Mouse (Mus musculus) forelimb bud, embryonic 11.5 days (tissue): ENCODE measurements at regions not wholly inside any gene's neighbourhood (a gene's known extent, or its start where the extent isn't known, plus 50 kb on each side); places are given as distances from the start of the nearest gene placed in this dataset.

Source experiments
- DNase-seq: peaks from one replicate; pipeline ENCODE4 v3.0.0-alpha.2; 2012; ENCODE audit warnings: low read depth, low spot score

- DNase-seq: no peak
These were observed 424.0 kb downstream of the Ptprc start for GRCm38 (mm10) chr1:137751446-137751961.

GRCm38 (mm10) chr1:137750894-137751293 is 424.6 kb downstream of the Ptprc start:
- DNase-seq: no peak

- DNase-seq: no peak
These were observed 429.4 kb downstream of the Ptprc start for GRCm38 (mm10) chr1:137746129-137746528.

- DNase-seq: no peak
These were observed 437.2 kb downstream of the Ptprc start for GRCm38 (mm10) chr1:137738157-137738851.

- no peak for DNase-seq
These were observed 471.6 kb downstream of the Ptprc start for GRCm38 (mm10) chr1:137703882-137704281.

- no peak for DNase-seq
These were observed 476.6 kb downstream of the Ptprc start for GRCm38 (mm10) chr1:137698876-137699275.

- no peak for DNase-seq
These were observed 478.2 kb downstream of the Ptprc start for GRCm38 (mm10) chr1:137697289-137697688.

- no peak for DNase-seq
These were observed 478.7 kb downstream of the Ptprc start for GRCm38 (mm10) chr1:137696796-137697195.

GRCm38 (mm10) chr1:137695751-137696150 is 479.8 kb downstream of the Ptprc start:
- no peak for DNase-seq

GRCm38 (mm10) chr1:137692525-137692924 is 483.0 kb downstream of the Ptprc start:
- DNase-seq: no peak

GRCm38 (mm10) chr1:137690860-137691595 is 484.5 kb downstream of the Ptprc start:
- no peak for DNase-seq

GRCm38 (mm10) chr1:137670650-137671049 is 504.9 kb downstream of the Ptprc start:
- DNase-seq: no peak

- DNase-seq: no peak
These were observed 505.7 kb downstream of the Ptprc start for GRCm38 (mm10) chr1:137669849-137670248.

GRCm38 (mm10) chr1:137658141-137658540 is 517.4 kb downstream of the Ptprc start:
- DNase-seq: no peak

- DNase-seq: no peak
These were observed 518.5 kb downstream of the Ptprc start for GRCm38 (mm10) chr1:137656900-137657458.

GRCm38 (mm10) chr1:137654171-137654570 is 521.3 kb downstream of the Ptprc start:
- no peak for DNase-seq

GRCm38 (mm10) chr1:137653495-137653894 is 522.0 kb downstream of the Ptprc start:
- no peak for DNase-seq

GRCm38 (mm10) chr1:137650629-137651028 is 524.9 kb downstream of the Ptprc start:
- no peak for DNase-seq

- DNase-seq: no peak
These were observed 525.4 kb downstream of the Ptprc start for GRCm38 (mm10) chr1:137650082-137650481.

GRCm38 (mm10) chr1:137648832-137649231 is 526.7 kb downstream of the Ptprc start:
- no peak for DNase-seq

GRCm38 (mm10) chr1:137644601-137645040 is 530.9 kb downstream of the Ptprc start:
- DNase-seq: no peak

GRCm38 (mm10) chr1:137643508-137643907 is 532.0 kb downstream of the Ptprc start:
- no peak for DNase-seq
